8 mouse cellular contexts compared by ENCODE assay signal in genomic region chr4:88718715-88719114, GRCm38 (mm10). TPM values are rescaled to one million over a fixed set of nuclear protein-coding genes. Genes with fewer than 3 reads are reported as not detected.
A peak's percentile ranks its signal among the peaks of the same experiment; 100 is the strongest.
DNase-seq lines count a peak whose midpoint lies in the region; ATAC-seq and TF ChIP-seq lines count a peak whose summit lies in the region.

No protein-coding gene starts in this region.

- H3K27me3 ChIP-seq in heart, embryonic 16.5 days (ENCODE audit: control insufficient read depth, insufficient read depth, low read length): no peaks in the 10 kb centered on the region
- no peaks in the 10 kb centered on the region for H3K27me3 ChIP-seq in hindbrain, embryonic 11.5 days (ENCODE audit: control insufficient read depth, insufficient read depth, low read length)

- no peak for TF ChIP-seq CTCF in bone marrow macrophage, adult 2 months (IDR thresholded peaks at IDR 0.05; ENCODE audit: low read depth, low read length)

- no peak overlapping the region for H3K27ac ChIP-seq in heart, embryonic 16.5 days (ENCODE audit: low read length)
- no peak overlapping the region for H3K27ac ChIP-seq in bone marrow macrophage, adult 2 months (ENCODE audit: insufficient read depth, low read depth, low read length)
- H3K27ac ChIP-seq in hindbrain, embryonic 11.5 days (ENCODE audit: low read depth, low read length): no peak overlapping the region
- no peak overlapping the region for H3K27ac ChIP-seq in macrophage

- H3K4me2 ChIP-seq in heart, embryonic 16.5 days (ENCODE audit: low read depth, low read length): peak overlapping the region; percentile 72
- peak overlapping the region; percentile 31 for H3K4me2 ChIP-seq in hindbrain, embryonic 11.5 days (replicated peaks; ENCODE audit: low read depth, low read length)

- WGBS in heart, embryonic 16.5 days: 19% methylated on average over 1 of the region's 1 CpGs
- WGBS in hindbrain, embryonic 11.5 days: 83% methylated on average over 1 of the region's 1 CpGs
- 38% methylated on average over 1 of the region's 1 CpGs for WGBS in macrophage (ENCODE audit: missing documents)

- H3K9me3 ChIP-seq in heart, embryonic 16.5 days (replicated peaks; ENCODE audit: control insufficient read depth, low read length): no peaks in the 10 kb centered on the region
- no peaks in the 10 kb centered on the region for H3K9me3 ChIP-seq in hindbrain, embryonic 11.5 days (ENCODE audit: control insufficient read depth, low read length)

- peaks cover 18% of the 10 kb centered on the region for H3K36me3 ChIP-seq in heart, embryonic 16.5 days (ENCODE audit: control insufficient read depth, insufficient read depth)
- no peaks in the 10 kb centered on the region for H3K36me3 ChIP-seq in hindbrain, embryonic 11.5 days (ENCODE audit: control insufficient read depth, insufficient read depth, low read length)
- peaks cover 5% of the 10 kb centered on the region; the same call in 1 of the 2 replicates for H3K36me3 ChIP-seq in macrophage (ENCODE audit: inconsistent target)

- peak overlapping the region; percentile 53 for H3K4me3 ChIP-seq in heart, embryonic 16.5 days (ENCODE audit: low read length)
- H3K4me3 ChIP-seq in bone marrow macrophage, adult 2 months (ENCODE audit: insufficient read depth, low read length): peak overlapping the region; percentile 51
- peak overlapping the region; percentile 8; the same call in 1 of the 2 replicates for H3K4me3 ChIP-seq in hindbrain, embryonic 11.5 days (ENCODE audit: low read depth, low read length)
- peak overlapping the region; percentile 83; the same call in 1 of the 2 replicates for H3K4me3 ChIP-seq in macrophage (ENCODE audit: inconsistent target)

- peaks cover 24% of the 10 kb centered on the region for H3K4me1 ChIP-seq in heart, embryonic 16.5 days (ENCODE audit: control insufficient read depth, insufficient read depth, low read length)
- peaks cover 28% of the 10 kb centered on the region for H3K4me1 ChIP-seq in bone marrow macrophage, adult 2 months (ENCODE audit: control insufficient read depth, insufficient read depth, low read length)
- H3K4me1 ChIP-seq in hindbrain, embryonic 11.5 days (replicated peaks; ENCODE audit: control insufficient read depth, insufficient read depth, low read length): peaks cover 2% of the 10 kb centered on the region; the same call in 1 of the 2 replicates

- TF ChIP-seq POLR2A in bone marrow macrophage, adult 2 months (IDR thresholded peaks at IDR 0.05; ENCODE audit: borderline replicate concordance, low read depth, low read length): no peak

- ATAC-seq in heart, embryonic 16.5 days (replicated peaks; ENCODE audit: extremely low read depth, insufficient read depth, low FRiP score): no peak
- no peak for ATAC-seq in hindbrain, embryonic 11.5 days (ENCODE audit: low FRiP score)

- H3K79me2 ChIP-seq in macrophage (ENCODE audit: inconsistent target): peaks cover 75% of the 10 kb centered on the region

- H3K9ac ChIP-seq in heart, embryonic 16.5 days (ENCODE audit: low read length): peak overlapping the region; percentile 54
- no peak overlapping the region for H3K9ac ChIP-seq in hindbrain, embryonic 11.5 days (ENCODE audit: low read depth, low read length)

- no peak for DNase-seq in heart, adult 8-10 months (ENCODE audit: low spot score)
- no peak for DNase-seq in hindbrain, embryonic 11.5 days (ENCODE audit: low spot score)
- DNase-seq in cerebellum, adult 9-11 months: no peak
- no peak for DNase-seq in urinary bladder, postnatal 36 days (ENCODE audit: low spot score in 2 of 2)
- DNase-seq in testis, postnatal 14 days (ENCODE audit: low spot score): no peak

RNA-seq across cellular contexts. Expression of gene Gm26566, which starts 2.9 kb away (rescaled TPM):
- 0.76 and 1.1 TPM in 2 replicates for polyA plus RNA-seq in heart, embryonic 16.5 days (2015; fragmentation: Nextera tagmentation; extraction: Ambion mirVana)
- total RNA-seq in heart, adult 8-10 months (2022): under 1 TPM; 0.41 to 0.87 (median 0.64) TPM
- not detected in 2 replicates for polyA plus RNA-seq in bone marrow macrophage, adult 2 months (2012; ENCODE audit: insufficient read depth, insufficient read length, missing spikeins)
- 0.77 and 1.2 TPM in 2 replicates for polyA plus RNA-seq in hindbrain, embryonic 11.5 days (2014; fragmentation: Nextera tagmentation; extraction: Ambion mirVana)
- 1 to 10 TPM in 2 of 26 experiments, under 1 TPM in 2, not detected in 22; 0.88 to 1.4 (median 1.1) TPM for total RNA-seq in macrophage (2018; cell fraction: chromatin; rRNA removed)
- 1 to 10 TPM in 8 of 26 experiments, under 1 TPM in 16, not detected in 2; 0.17 to 1.7 (median 0.83) TPM for total RNA-seq in macrophage (2018; cell fraction: cytosol; rRNA removed)
- total RNA-seq in macrophage (2018; cell fraction: nucleus; rRNA removed): 1 to 10 TPM in 2 of 26 experiments, under 1 TPM in 7, not detected in 17; 0.55 to 1.5 (median 0.75) TPM
- 0.47 TPM in 1 of 3 replicates, not detected in the others for polyA plus RNA-seq in macrophage (2018)

RNA-seq across cellular contexts. Expression of gene Klhl9, which starts 3.5 kb away (rescaled TPM):
- polyA plus RNA-seq in heart, embryonic 16.5 days (2015; fragmentation: Nextera tagmentation; extraction: Ambion mirVana): 77.2 and 82.3 TPM in 2 replicates
- 10 to 100 TPM; 67.8 to 80.5 (median 71.9) TPM for total RNA-seq in heart, adult 8-10 months (2022)
- 60.5 and 64.8 TPM in 2 replicates for polyA plus RNA-seq in bone marrow macrophage, adult 2 months (2012; ENCODE audit: insufficient read depth, insufficient read length, missing spikeins)
- 136 and 150 TPM in 2 replicates for polyA plus RNA-seq in hindbrain, embryonic 11.5 days (2014; fragmentation: Nextera tagmentation; extraction: Ambion mirVana)
- 10 to 100 TPM; 17.4 to 79.7 (median 28.8) TPM for total RNA-seq in macrophage (2018; cell fraction: chromatin; rRNA removed)
- 100 to 1,000 TPM in 10 of 26 experiments, 10 to 100 TPM in 16; 38.8 to 182 (median 67.3) TPM for total RNA-seq in macrophage (2018; cell fraction: cytosol; rRNA removed)
- 100 to 1,000 TPM in 2 of 26 experiments, 10 to 100 TPM in 24; 35.5 to 134 (median 63.4) TPM for total RNA-seq in macrophage (2018; cell fraction: nucleus; rRNA removed)
- 50.3 to 101 TPM (median 75.4 TPM) in 3 replicates for polyA plus RNA-seq in macrophage (2018)

RNA-seq across cellular contexts. Expression of gene Ifnab, which starts 27.6 kb away (rescaled TPM):
- not detected in 2 replicates for polyA plus RNA-seq in heart, embryonic 16.5 days (2015; fragmentation: Nextera tagmentation; extraction: Ambion mirVana)
- total RNA-seq in heart, adult 8-10 months (2022): not detected
- not detected in 2 replicates for polyA plus RNA-seq in bone marrow macrophage, adult 2 months (2012; ENCODE audit: insufficient read depth, insufficient read length, missing spikeins)
- polyA plus RNA-seq in hindbrain, embryonic 11.5 days (2014; fragmentation: Nextera tagmentation; extraction: Ambion mirVana): not detected in 2 replicates
- not detected for total RNA-seq in macrophage (2018; cell fraction: chromatin; rRNA removed)
- total RNA-seq in macrophage (2018; cell fraction: cytosol; rRNA removed): not detected
- total RNA-seq in macrophage (2018; cell fraction: nucleus; rRNA removed): under 1 TPM in 1 of 26 experiments, not detected in 25; 0.89 TPM
- polyA plus RNA-seq in macrophage (2018): not detected in 3 replicates

RNA-seq across cellular contexts. Expression of gene Ifna2, which starts 35.0 kb away (rescaled TPM):
- polyA plus RNA-seq in heart, embryonic 16.5 days (2015; fragmentation: Nextera tagmentation; extraction: Ambion mirVana): not detected in 2 replicates
- total RNA-seq in heart, adult 8-10 months (2022): not detected
- polyA plus RNA-seq in bone marrow macrophage, adult 2 months (2012; ENCODE audit: insufficient read depth, insufficient read length, missing spikeins): not detected in 2 replicates
- polyA plus RNA-seq in hindbrain, embryonic 11.5 days (2014; fragmentation: Nextera tagmentation; extraction: Ambion mirVana): not detected in 2 replicates
- 1 to 10 TPM in 1 of 26 experiments, not detected in 25; 3.8 TPM for total RNA-seq in macrophage (2018; cell fraction: chromatin; rRNA removed)
- total RNA-seq in macrophage (2018; cell fraction: cytosol; rRNA removed): 1 to 10 TPM in 1 of 26 experiments, under 1 TPM in 6, not detected in 19; 0.10 to 2.6 (median 0.24) TPM
- 10 to 100 TPM in 1 of 26 experiments, 1 to 10 TPM in 3, not detected in 22; 1.1 to 14.6 (median 3.2) TPM for total RNA-seq in macrophage (2018; cell fraction: nucleus; rRNA removed)
- not detected in 3 replicates for polyA plus RNA-seq in macrophage (2018)

RNA-seq across cellular contexts. Expression of gene Gm13271, which starts 36.0 kb away (rescaled TPM):
- polyA plus RNA-seq in heart, embryonic 16.5 days (2015; fragmentation: Nextera tagmentation; extraction: Ambion mirVana): not detected in 2 replicates
- total RNA-seq in heart, adult 8-10 months (2022): not detected
- polyA plus RNA-seq in bone marrow macrophage, adult 2 months (2012; ENCODE audit: insufficient read depth, insufficient read length, missing spikeins): not detected in 2 replicates
- polyA plus RNA-seq in hindbrain, embryonic 11.5 days (2014; fragmentation: Nextera tagmentation; extraction: Ambion mirVana): not detected in 2 replicates
- not detected for total RNA-seq in macrophage (2018; cell fraction: chromatin; rRNA removed)
- total RNA-seq in macrophage (2018; cell fraction: cytosol; rRNA removed): not detected
- total RNA-seq in macrophage (2018; cell fraction: nucleus; rRNA removed): not detected
- polyA plus RNA-seq in macrophage (2018): not detected in 3 replicates

Comparison
In these comparisons a context has a peak if more than half of its experiments do, and no peak if none do; other contexts are left out.
1. H3K4me3 ChIP-seq: peak in every context shown above with its lines; median percentile 83 in macrophage; 53 in heart, embryonic 16.5 days; 51 in bone marrow macrophage, adult 2 months; 8 in hindbrain, embryonic 11.5 days.